Mouse (Mus musculus) midbrain, embryonic 15.5 days (tissue): Measurements from ENCODE around the gene Tbc1d10b. TPM values are rescaled to one million over a fixed set of nuclear protein-coding genes. Genes with fewer than 3 reads are reported as not detected.
"Not testable (repeated sequence)": the region's sequence is repeated elsewhere in the genome, so short reads cannot be mapped to it uniquely, and the experiment has no call there.

Experiments
- ATAC-seq: fragments of 200-750 bp; cut with Nextera tagmentation; replicated peaks from 2 replicates; pipeline ENCODE4 v1.8.0; 2017; ENCODE audit warnings: moderate TSS enrichment
- H3K27ac ChIP-seq: fragments of 300-500 bp; sonication (generic); 2 replicates; pipeline ENCODE4 v1.5.1; 2015; ENCODE audit warnings: mild to moderate bottlenecking, inconsistent platforms
- H3K27me3 ChIP-seq: fragments of 300-500 bp; sonication (generic); replicated peaks from 2 replicates; pipeline ENCODE4 v1.6.1; 2015; ENCODE audit warnings: inconsistent platforms
- H3K36me3 ChIP-seq: fragments of 300-500 bp; sonication (generic); replicated peaks from 2 replicates; pipeline ENCODE4 v1.6.1; 2015; ENCODE audit warnings: inconsistent platforms
- H3K4me1 ChIP-seq: fragments of 300-500 bp; sonication (generic); 2 replicates; pipeline ENCODE4 v1.6.1; 2015; ENCODE audit warnings: inconsistent platforms
- H3K4me2 ChIP-seq: fragments of 300-500 bp; sonication (generic); 2 replicates; pipeline ENCODE4 v1.6.1; 2015; ENCODE audit warnings: inconsistent platforms, mild to moderate bottlenecking, moderate library complexity
- H3K4me3 ChIP-seq: fragments of 300-500 bp; sonication (generic); 2 replicates; pipeline ENCODE4 v1.5.1; 2015; ENCODE audit warnings: mild to moderate bottlenecking, inconsistent platforms
- H3K9ac ChIP-seq: fragments of 300-500 bp; sonication (generic); 2 replicates; pipeline ENCODE4 v1.6.1; 2015; ENCODE audit warnings: mild to moderate bottlenecking, inconsistent platforms
- H3K9me3 ChIP-seq: fragments of 300-500 bp; sonication (generic); 2 replicates; pipeline ENCODE4 v1.6.1; 2016; ENCODE audit warnings: inconsistent platforms
- WGBS: fragments of 180-500 bp; shearing (Covaris S2); methylation state at CpG from one replicate; pipeline ENCODE4 v1.1.7; 2015; ENCODE audit warnings: mixed read lengths; 5-methylcytosine and 5-hydroxymethylcytosine counted together
- polyA plus RNA-seq: library from polyadenylated mRNA; unstranded; fragments of >200 nt; fragmentation: Nextera tagmentation; extraction: Ambion mirVana; gene quantifications from 2 replicates; pipeline ENCODE4 v1.2.1, GENCODE M21; 2015

Tbc1d10b gene
- polyA plus RNA-seq, 1 experiment from 2014 or later, result 44.8 TPM

DNA sequence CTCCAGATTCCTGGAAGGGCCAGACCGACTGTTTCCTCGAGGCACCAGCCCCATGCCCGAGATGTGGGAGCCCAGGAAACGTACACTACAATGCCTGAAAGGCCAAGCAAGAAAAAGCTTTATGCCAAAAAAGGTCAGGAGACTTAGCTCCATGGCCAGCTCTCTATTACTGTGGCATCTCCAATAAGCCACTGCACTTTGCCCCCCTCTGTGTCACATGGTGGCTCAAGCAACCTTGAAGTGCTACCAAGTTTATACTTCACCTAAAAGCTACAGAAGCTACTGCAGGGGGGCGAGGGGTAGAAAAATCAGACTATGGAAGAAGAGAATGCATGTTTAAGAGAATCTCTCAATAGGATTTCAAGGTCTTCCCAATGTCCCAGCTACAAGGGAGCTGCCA lies 15.3 kb downstream of the Tbc1d10b start:
- 95% methylated on average over 5 of the region's 5 CpGs for WGBS
- Histone ChIP-seq H3K9me3 (no peaks in the 10 kb centered on the region), H3K27ac (no peak overlapping the region), H3K4me1 (peaks cover 25% of the 10 kb centered on the region), H3K27me3 (no peaks in the 10 kb centered on the region), H3K4me3 (no peak overlapping the region), H3K36me3 (peaks cover 36% of the 10 kb centered on the region), H3K4me2 (no peak overlapping the region), H3K9ac (no peak overlapping the region)
- ATAC-seq, result no peak

DNA sequence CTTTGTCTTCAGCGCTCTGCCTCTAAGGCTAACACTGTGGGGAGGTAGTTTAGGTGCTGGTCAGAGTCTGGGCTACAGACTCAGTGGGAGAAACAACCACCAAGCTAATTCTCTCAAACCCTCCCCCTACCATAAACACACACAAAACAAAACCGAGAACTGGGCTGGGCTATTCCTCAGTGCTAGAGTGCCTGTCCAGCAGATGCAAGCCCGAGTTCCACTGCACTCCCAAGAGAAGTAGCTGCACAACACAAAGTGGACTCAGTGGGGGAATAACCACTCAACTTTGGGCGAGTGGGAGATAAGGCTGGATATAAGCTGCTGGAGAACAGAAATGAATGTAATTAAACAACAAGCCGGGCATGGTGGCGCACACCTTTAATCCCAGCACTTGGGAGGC lies 17.6 kb downstream of the Tbc1d10b start:
- H3K4me2 ChIP-seq, result no peak overlapping the region
- peaks cover 15% of the 10 kb centered on the region for H3K4me1 ChIP-seq
- H3K27me3 ChIP-seq, result no peaks in the 10 kb centered on the region
- H3K36me3 ChIP-seq, result peaks cover 27% of the 10 kb centered on the region
- H3K9me3 ChIP-seq, result no peaks in the 10 kb centered on the region
- 86% methylated on average over 6 of the region's 6 CpGs for WGBS
- no peak overlapping the region for H3K27ac ChIP-seq
- no peak for ATAC-seq
- H3K4me3 ChIP-seq, result no peak overlapping the region
- no peak overlapping the region for H3K9ac ChIP-seq

- WGBS, result 86% methylated on average over 17 of the region's 17 CpGs
- no peak overlapping the region for H3K9ac ChIP-seq
- H3K4me3 ChIP-seq, result no peak overlapping the region
- H3K4me1 ChIP-seq, result no peaks in the 10 kb centered on the region
- H3K27ac ChIP-seq, result no peak overlapping the region
- no peaks in the 10 kb centered on the region for H3K27me3 ChIP-seq
- H3K36me3 ChIP-seq, result peaks cover 19% of the 10 kb centered on the region
- no peak for ATAC-seq
- H3K9me3 ChIP-seq, result no peaks in the 10 kb centered on the region
- H3K4me2 ChIP-seq, result no peak overlapping the region
Measured at GRCm38 (mm10) chr7:127188305-127189276, 19.7 kb downstream of the Tbc1d10b start.

DNA sequence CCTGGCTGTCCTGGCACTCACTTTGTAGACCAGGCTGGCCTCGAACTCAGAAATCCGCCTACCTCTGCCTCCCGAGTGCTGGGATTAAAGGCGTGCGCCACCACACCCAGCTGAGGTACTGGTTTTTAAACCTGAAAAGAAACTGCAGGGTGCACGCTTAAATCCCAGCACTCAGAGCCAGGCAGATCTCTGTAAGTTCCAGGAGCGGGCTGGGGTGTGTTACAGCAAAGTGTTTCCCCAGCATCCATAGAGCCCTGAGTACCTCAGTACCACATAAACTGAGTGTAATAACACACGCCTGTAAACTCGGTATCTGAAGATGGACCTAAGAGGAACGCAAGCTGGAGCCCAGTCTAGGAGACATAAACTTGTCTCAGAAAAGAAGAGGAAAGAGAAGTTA lies 20.9 kb downstream of the Tbc1d10b start:
- no peak for ATAC-seq

GRCm38 (mm10) chr7:127185601-127186000 lies 22.7 kb downstream of the Tbc1d10b start:
- no peak overlapping the region for H3K4me3 ChIP-seq
- 67% methylated on average over 3 of the region's 3 CpGs for WGBS
- H3K9me3 ChIP-seq, result no peaks in the 10 kb centered on the region
- H3K9ac ChIP-seq, result no peak overlapping the region
- no peaks in the 10 kb centered on the region for H3K36me3 ChIP-seq
- ATAC-seq, result no peak
- no peaks in the 10 kb centered on the region for H3K4me1 ChIP-seq
- H3K27me3 ChIP-seq, result no peaks in the 10 kb centered on the region
- no peak overlapping the region for H3K27ac ChIP-seq
- H3K4me2 ChIP-seq, result no peak overlapping the region

More for the DNA sequence above, 20.9 kb downstream of the Tbc1d10b start:
- WGBS, result 70% methylated on average over 10 of the region's 10 CpGs
- Histone ChIP-seq H3K4me3 (no peak overlapping the region), H3K4me1 (no peaks in the 10 kb centered on the region), H3K9me3 (no peaks in the 10 kb centered on the region), H3K27ac (no peak overlapping the region), H3K27me3 (no peaks in the 10 kb centered on the region), H3K4me2 (no peak overlapping the region), H3K9ac (no peak overlapping the region), H3K36me3 (peaks cover 8% of the 10 kb centered on the region)

DNA sequence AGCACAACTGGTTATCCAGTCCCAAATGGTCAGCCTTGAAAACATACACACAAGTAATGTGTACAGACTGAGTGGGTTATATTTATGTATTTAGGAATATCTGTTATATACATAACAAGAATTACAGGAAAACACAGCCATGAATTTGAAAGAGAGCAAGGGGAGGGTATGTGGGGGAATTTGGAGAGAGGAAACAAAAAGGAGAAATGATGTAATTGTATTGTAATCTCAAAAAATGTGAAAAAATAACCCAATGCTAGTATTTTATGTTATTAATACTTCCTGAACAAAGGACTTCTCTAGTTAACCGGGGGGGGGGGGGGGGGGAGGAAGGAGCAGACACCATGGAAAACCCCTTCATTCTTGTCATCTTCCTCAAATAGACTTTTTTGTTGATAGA lies 23.5 kb downstream of the Tbc1d10b start:
- ATAC-seq, result no peak
- WGBS, result 0% methylated on average over 1 of the region's 1 CpGs
- no peaks in the 10 kb centered on the region for H3K27me3 ChIP-seq
- H3K4me3 ChIP-seq, result no peak overlapping the region
- no peak overlapping the region for H3K4me2 ChIP-seq
- H3K36me3 ChIP-seq, result no peaks in the 10 kb centered on the region
- H3K27ac ChIP-seq, result no peak overlapping the region
- H3K4me1 ChIP-seq, result no peaks in the 10 kb centered on the region
- H3K9me3 ChIP-seq, result no peaks in the 10 kb centered on the region
- no peak overlapping the region for H3K9ac ChIP-seq

GRCm38 (mm10) chr7:127183828-127184227 lies 24.4 kb downstream of the Tbc1d10b start:
- Histone ChIP-seq H3K27me3 (no peaks in the 10 kb centered on the region), H3K9me3 (no peaks in the 10 kb centered on the region), H3K36me3 (no peaks in the 10 kb centered on the region), H3K9ac (no peak overlapping the region), H3K4me2 (no peak overlapping the region), H3K4me1 (no peaks in the 10 kb centered on the region), H3K27ac (no peak overlapping the region), H3K4me3 (no peak overlapping the region)
- WGBS, result 77% methylated on average over 6 of the region's 6 CpGs
- no peak for ATAC-seq

DNA sequence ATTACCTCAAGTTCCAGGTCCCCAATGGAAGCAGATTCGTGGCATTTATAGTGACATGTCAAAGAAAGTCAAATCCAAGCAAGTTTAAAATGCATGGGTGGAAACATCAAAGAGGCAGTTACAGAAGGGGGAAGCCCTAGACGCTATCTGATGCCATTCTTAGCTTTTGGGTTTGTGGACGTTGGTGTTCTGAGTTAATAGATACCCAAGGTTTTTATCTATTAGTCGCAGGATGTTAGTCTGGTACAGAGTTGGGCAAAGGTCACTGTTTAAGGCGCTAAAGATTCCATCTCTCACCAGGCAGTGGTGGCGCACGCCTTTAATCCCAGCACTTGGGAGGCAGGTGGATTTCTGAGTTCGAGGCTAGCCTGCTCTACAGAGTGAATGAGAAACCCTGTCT lies 24.9 kb downstream of the Tbc1d10b start:
- H3K9ac ChIP-seq, result no peak overlapping the region
- WGBS, result 83% methylated on average over 8 of the region's 8 CpGs
- no peaks in the 10 kb centered on the region for H3K9me3 ChIP-seq
- H3K36me3 ChIP-seq, result no peaks in the 10 kb centered on the region
- H3K4me1 ChIP-seq, result no peaks in the 10 kb centered on the region
- H3K27ac ChIP-seq, result no peak overlapping the region
- no peaks in the 10 kb centered on the region for H3K27me3 ChIP-seq
- ATAC-seq, result no peak
- H3K4me3 ChIP-seq, result no peak overlapping the region
- H3K4me2 ChIP-seq, result no peak overlapping the region

DNA sequence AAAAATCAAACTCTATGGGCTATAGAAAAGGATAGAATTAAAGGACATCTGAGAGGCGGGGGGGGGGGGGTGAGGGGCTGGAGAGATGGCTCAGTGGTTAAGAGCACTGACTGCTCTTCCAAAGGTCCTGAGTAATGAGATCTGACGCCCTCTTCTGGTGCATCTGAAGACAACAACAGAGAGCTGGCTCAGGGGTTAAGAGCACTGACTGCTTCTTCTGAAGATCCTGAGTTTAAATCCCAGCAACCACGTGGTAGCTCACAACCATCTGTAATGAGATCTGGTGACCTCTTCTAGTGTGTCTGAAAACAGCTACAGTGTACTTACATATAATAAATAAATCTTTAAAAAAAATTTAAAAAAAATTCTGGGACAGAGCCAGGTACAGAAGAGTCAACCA lies 26.5 kb downstream of the Tbc1d10b start:
- H3K27me3 ChIP-seq, H3K9me3 ChIP-seq, H3K27ac ChIP-seq, H3K9ac ChIP-seq, ATAC-seq, H3K36me3 ChIP-seq, H3K4me2 ChIP-seq, H3K4me1 ChIP-seq, H3K4me3 ChIP-seq: not testable (repeated sequence)
- 34% methylated on average over 3 of the region's 3 CpGs for WGBS

DNA sequence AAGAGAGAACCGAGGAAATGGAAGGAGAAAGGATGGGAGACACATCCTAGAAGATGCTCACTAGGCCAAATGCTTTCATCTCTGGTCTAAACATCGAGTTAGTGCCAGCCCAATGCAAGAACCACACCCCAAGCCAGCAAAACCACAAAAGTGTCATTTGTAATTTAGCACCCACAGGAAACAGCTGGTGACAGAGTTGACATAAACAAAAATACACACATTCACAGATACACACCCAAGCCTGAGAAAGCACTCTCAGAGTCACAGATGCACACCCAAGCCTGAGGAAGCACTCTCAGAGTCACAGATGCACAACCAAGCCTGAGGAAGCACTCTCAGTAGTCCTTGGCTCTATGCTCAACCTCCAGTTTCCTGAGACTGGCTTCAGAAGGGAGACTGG lies 27.5 kb downstream of the Tbc1d10b start:
- no peak overlapping the region for H3K9ac ChIP-seq
- H3K27me3 ChIP-seq, result no peaks in the 10 kb centered on the region
- WGBS, result 81% methylated on average over 2 of the region's 2 CpGs
- no peaks in the 10 kb centered on the region for H3K36me3 ChIP-seq
- no peak overlapping the region for H3K4me3 ChIP-seq
- H3K9me3 ChIP-seq, result no peaks in the 10 kb centered on the region
- no peak for ATAC-seq
- no peak overlapping the region for H3K4me2 ChIP-seq
- no peak overlapping the region for H3K27ac ChIP-seq
- H3K4me1 ChIP-seq, result no peaks in the 10 kb centered on the region

- 83% methylated on average over 4 of the region's 4 CpGs for WGBS
- H3K9me3 ChIP-seq, result no peaks in the 10 kb centered on the region
- H3K4me3 ChIP-seq, result no peak overlapping the region
- H3K27me3 ChIP-seq, result no peaks in the 10 kb centered on the region
- no peaks in the 10 kb centered on the region for H3K4me1 ChIP-seq
- ATAC-seq, result no peak
- no peak overlapping the region for H3K4me2 ChIP-seq
- no peak overlapping the region for H3K9ac ChIP-seq
- H3K27ac ChIP-seq, result no peak overlapping the region
- H3K36me3 ChIP-seq, result no peaks in the 10 kb centered on the region
Measured at GRCm38 (mm10) chr7:127176937-127177336, 31.3 kb downstream of the Tbc1d10b start.

DNA sequence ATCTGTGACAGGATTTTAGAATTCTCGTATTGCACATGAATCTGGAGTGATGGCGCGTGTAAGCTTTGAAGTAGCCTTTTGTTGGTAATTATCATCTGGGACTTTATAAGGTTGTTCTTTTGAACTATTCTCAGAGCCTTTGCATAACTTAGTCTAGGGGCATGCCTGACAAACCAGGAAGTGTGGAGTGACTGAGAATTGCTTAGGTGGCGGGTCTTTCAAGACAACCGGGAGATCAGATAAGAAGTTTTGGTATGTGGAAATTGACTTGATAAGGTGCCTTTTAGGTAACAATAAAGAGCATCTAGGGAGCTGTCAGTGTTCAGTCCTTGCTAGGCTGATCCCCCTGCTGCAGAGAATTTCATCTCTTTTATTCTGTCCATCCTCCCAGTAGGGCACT lies 41.8 kb downstream of the Tbc1d10b start:
- H3K36me3 ChIP-seq, result no peaks in the 10 kb centered on the region
- no peaks in the 10 kb centered on the region for H3K4me1 ChIP-seq
- no peak overlapping the region for H3K27ac ChIP-seq
- no peak overlapping the region for H3K9ac ChIP-seq
- H3K27me3 ChIP-seq, result no peaks in the 10 kb centered on the region
- H3K9me3 ChIP-seq, result no peaks in the 10 kb centered on the region
- no peak overlapping the region for H3K4me3 ChIP-seq
- H3K4me2 ChIP-seq, result no peak overlapping the region
- WGBS, result 88% methylated on average over 5 of the region's 5 CpGs
- no peak for ATAC-seq
